Mouse (Mus musculus): ENCODE results near the gene Ndufa4l2. TPM values are rescaled to one million over a fixed set of nuclear protein-coding genes. Genes with fewer than 3 reads are reported as not detected.

Ndufa4l2 gene
- total RNA-seq, 4 experiments from 2014 or later: 42.4 to 64.4 (median 50.7) TPM

Other genes with a start within 250 kb of the Ndufa4l2 start
- 100 to 1,000 TPM; 175 to 202 (median 198) TPM for gene Dctn2, start 248.6 kb upstream of the Ndufa4l2 start, total RNA-seq (2022)
- gene Mbd6, start 225.9 kb upstream of the Ndufa4l2 start, total RNA-seq (2022): 10 to 100 TPM; 43.1 to 84.1 (median 62.3) TPM
- gene Mars, start 203.2 kb upstream of the Ndufa4l2 start, total RNA-seq (2022): 100 to 1,000 TPM in 1 of 4 experiments, 10 to 100 TPM in 3; 79.7 to 107 (median 92.0) TPM
- 1 to 10 TPM; 2.2 to 5.0 (median 3.6) TPM for gene Arhgap9, start 193.0 kb upstream of the Ndufa4l2 start, total RNA-seq (2022)
- gene Gli1, start 173.0 kb upstream of the Ndufa4l2 start, total RNA-seq (2022): 1 to 10 TPM; 4.4 to 6.4 (median 5.2) TPM
- gene Inhbe, start 160.6 kb upstream of the Ndufa4l2 start, total RNA-seq (2022): under 1 TPM in 1 of 4 experiments, not detected in 3; 0.11 TPM
- not detected for gene Inhbc, start 144.5 kb upstream of the Ndufa4l2 start, total RNA-seq (2022)
- 100 to 1,000 TPM; 116 to 158 (median 131) TPM for gene R3hdm2, start 134.6 kb upstream of the Ndufa4l2 start, total RNA-seq (2022)
- 1 to 10 TPM in 3 of 4 experiments, under 1 TPM in 1; 0.87 to 4.6 (median 3.7) TPM for gene Stac3, start 13.3 kb upstream of the Ndufa4l2 start, total RNA-seq (2022)
- gene Shmt2, start 7.5 kb downstream of the Ndufa4l2 start, total RNA-seq (2022): 10 to 100 TPM; 45.3 to 56.0 (median 49.8) TPM
- 10 to 100 TPM in 3 of 4 experiments, 1 to 10 TPM in 1; 8.3 to 16.8 (median 13.2) TPM for gene Nxph4, start 19.6 kb downstream of the Ndufa4l2 start, total RNA-seq (2022)
- gene Lrp1, start 106.2 kb downstream of the Ndufa4l2 start, total RNA-seq (2022): 100 to 1,000 TPM; 212 to 271 (median 242) TPM
- 100 to 1,000 TPM in 3 of 4 experiments, 10 to 100 TPM in 1; 96.7 to 113 (median 107) TPM for gene Stat6, start 128.0 kb downstream of the Ndufa4l2 start, total RNA-seq (2022)
- gene Nemp1, start 151.9 kb downstream of the Ndufa4l2 start, total RNA-seq (2022): 10 to 100 TPM in 2 of 4 experiments, 1 to 10 TPM in 2; 6.3 to 10.6 (median 9.6) TPM
- gene Nab2, start 153.6 kb downstream of the Ndufa4l2 start, total RNA-seq (2022): 10 to 100 TPM; 20.0 to 33.6 (median 26.8) TPM
- 10 to 100 TPM in 2 of 4 experiments, under 1 TPM in 2; 0.75 to 72.1 (median 30.0) TPM for gene Myo1a, start 190.2 kb downstream of the Ndufa4l2 start, total RNA-seq (2022)
- gene Tac2, start 209.5 kb downstream of the Ndufa4l2 start, total RNA-seq (2022): not detected
- 10 to 100 TPM; 11.9 to 20.9 (median 15.8) TPM for gene Zbtb39, start 224.6 kb downstream of the Ndufa4l2 start, total RNA-seq (2022)
- 10 to 100 TPM in 3 of 4 experiments, 1 to 10 TPM in 1; 9.8 to 13.2 (median 10.4) TPM for gene Gpr182, start 236.8 kb downstream of the Ndufa4l2 start, total RNA-seq (2022)
- gene Rdh1, start 244.8 kb downstream of the Ndufa4l2 start, total RNA-seq (2022): 1 to 10 TPM; 4.0 to 5.4 (median 4.4) TPM
- 1 to 10 TPM; 4.8 to 9.8 (median 6.6) TPM for gene Rdh16f1, start 244.8 kb downstream of the Ndufa4l2 start, total RNA-seq (2022)